Mouse (Mus musculus) testis, adult 2 months (tissue): Measurements from ENCODE around the gene Npas3.

Experiments used
- CTCF ChIP-seq: fragments of 200-500 bp; IDR thresholded peaks from 2 replicates; pipeline ENCODE4 v1.5.1; 2012; ENCODE audit warnings: low read depth, mild to moderate bottlenecking, inconsistent platforms, low read length, moderate library complexity; ENCODE audit not compliant: control insufficient read depth, insufficient read depth, insufficient replicate concordance
- POLR2A ChIP-seq: fragments of 200-500 bp; IDR thresholded peaks from 2 replicates; pipeline ENCODE4 v1.6.1; 2012; ENCODE audit warnings: low read depth, mild to moderate bottlenecking, inconsistent platforms, low read length, moderate library complexity; ENCODE audit not compliant: control insufficient read depth

- TF ChIP-seq CTCF (no peak), POLR2A (no peak)
Measured at GRCm38 (mm10) chr12:53888624-53889023, 640.1 kb downstream of the Npas3 start.
